Mouse (Mus musculus) hindbrain, postnatal 0 days (tissue): ENCODE measurements around the gene Ecpas. TPM values are rescaled to one million over a fixed set of nuclear protein-coding genes. Genes with fewer than 3 reads are reported as not detected.
A peak's percentile ranks its signal among the peaks of the same experiment; 100 is the strongest.

Experiments
- ATAC-seq: fragments of 200-750 bp; cut with Nextera tagmentation; 2 replicates; pipeline ENCODE4 v1.8.0; 2017; ENCODE audit warnings: mild to moderate bottlenecking, moderate TSS enrichment, moderate library complexity
- DNase-seq: peaks from one replicate; pipeline ENCODE4 v3.0.0-alpha.2; 2015; ENCODE audit warnings: low spot score
- H3K27ac ChIP-seq: fragments of 300-500 bp; sonication (generic); 2 replicates; pipeline ENCODE4 v1.5.1; 2014; ENCODE audit warnings: mild to moderate bottlenecking
- H3K27me3 ChIP-seq: fragments of 300-500 bp; sonication (generic); 2 replicates; pipeline ENCODE4 v1.6.1; 2014; ENCODE audit warnings: low read length, mixed read lengths; ENCODE audit not compliant: insufficient read depth
- H3K36me3 ChIP-seq: fragments of 300-500 bp; sonication (generic); 2 replicates; pipeline ENCODE4 v1.6.1; 2014; ENCODE audit warnings: low read length, mixed read lengths; ENCODE audit not compliant: insufficient read depth
- H3K4me1 ChIP-seq: fragments of 300-500 bp; sonication (generic); 2 replicates; pipeline ENCODE4 v1.6.1; 2014; ENCODE audit warnings: antibody characterized with exemption, low read length, mixed read lengths; ENCODE audit not compliant: insufficient read depth
- H3K4me2 ChIP-seq: fragments of 300-500 bp; sonication (generic); 2 replicates; pipeline ENCODE4 v1.6.1; 2014; ENCODE audit warnings: low read depth, mild to moderate bottlenecking, low read length, moderate library complexity, mixed read lengths
- H3K4me3 ChIP-seq: fragments of 300-500 bp; sonication (generic); 2 replicates; pipeline ENCODE4 v1.5.1; 2014; ENCODE audit warnings: low read length
- H3K9ac ChIP-seq: fragments of 300-500 bp; sonication (generic); replicated peaks from 2 replicates; pipeline ENCODE4 v1.6.1; 2014; ENCODE audit warnings: mild to moderate bottlenecking, low read length, moderate library complexity, mixed read lengths
- H3K9me3 ChIP-seq: fragments of 300-500 bp; sonication (generic); 2 replicates; pipeline ENCODE4 v1.6.1; 2016; ENCODE audit warnings: low read length, mixed read lengths
- CTCF ChIP-seq: IDR thresholded peaks from 2 replicates; pipeline ENCODE4 v1.5.1; 2016; ENCODE audit warnings: antibody characterized with exemption, control low read depth, low read depth
- WGBS: fragments of 180-500 bp; shearing (Covaris S2); extraction: QIAGEN DNeasy Blood & Tissue Kit; methylation state at CpG from one replicate; pipeline ENCODE4 v1.1.7; 2014; 5-methylcytosine and 5-hydroxymethylcytosine counted together
- polyA plus RNA-seq: library from polyadenylated mRNA; unstranded; fragments of >200 nt; fragmentation: Nextera tagmentation; extraction: Ambion mirVana; gene quantifications from 2 replicates; pipeline ENCODE4 v1.2.1, GENCODE M21; 2015
- total RNA-seq: library from RNA; depleted of rRNA; stranded (reverse); fragments of >200 nt; gene quantifications from 2 replicates; pipeline ENCODE4 v1.2.3, GENCODE M21; 2014

Gene Ecpas
- total and polyA plus RNA-seq, 2 experiments from 2014 or later, result 36.6 to 53.0 TPM

GRCm38 (mm10) chr4:58874373-58874772 is 38.2 kb downstream of the Ecpas start:
- Histone ChIP-seq H3K4me2 (no peak overlapping the region), H3K4me3 (no peak overlapping the region), H3K9me3 (no peaks in the 10 kb centered on the region), H3K9ac (no peak overlapping the region), H3K27ac (no peak overlapping the region), H3K36me3 (no peaks in the 10 kb centered on the region; the same call in 1 of the 2 replicates), H3K27me3 (no peaks in the 10 kb centered on the region), H3K4me1 (no peaks in the 10 kb centered on the region)
- 95% methylated on average over 4 of the region's 4 CpGs for WGBS
- TF ChIP-seq CTCF, result no peak
- DNase-seq (no peak), ATAC-seq (no peak)

GRCm38 (mm10) chr4:58867242-58867641 is 45.3 kb downstream of the Ecpas start:
- TF ChIP-seq CTCF, result no peak
- Histone ChIP-seq H3K4me3 (no peak overlapping the region), H3K9ac (no peak overlapping the region), H3K4me1 (no peaks in the 10 kb centered on the region), H3K36me3 (no peaks in the 10 kb centered on the region; the same call in 1 of the 2 replicates), H3K27me3 (no peaks in the 10 kb centered on the region), H3K4me2 (no peak overlapping the region), H3K27ac (no peak overlapping the region), H3K9me3 (no peaks in the 10 kb centered on the region)
- no peak for ATAC-seq
- peak; percentile 5 for DNase-seq
- WGBS, result 81% methylated on average over 6 of the region's 6 CpGs

- TF ChIP-seq CTCF, result no peak
- Histone ChIP-seq H3K9me3 (no peaks in the 10 kb centered on the region), H3K27me3 (no peaks in the 10 kb centered on the region), H3K4me1 (no peaks in the 10 kb centered on the region), H3K4me3 (no peak overlapping the region), H3K9ac (no peak overlapping the region), H3K4me2 (no peak overlapping the region), H3K36me3 (peaks cover 19% of the 10 kb centered on the region; the same call in 1 of the 2 replicates), H3K27ac (no peak overlapping the region)
- ATAC-seq, result no peak
- 82% methylated on average over 3 of the region's 3 CpGs for WGBS
- DNase-seq, result no peak
These were observed 79.6 kb downstream of the Ecpas start for GRCm38 (mm10) chr4:58832908-58833307.

- Histone ChIP-seq H3K27me3 (no peaks in the 10 kb centered on the region), H3K27ac (no peak overlapping the region), H3K4me2 (no peak overlapping the region), H3K9ac (no peak overlapping the region), H3K36me3 (peaks cover 18% of the 10 kb centered on the region; the same call in 1 of the 2 replicates), H3K9me3 (no peaks in the 10 kb centered on the region), H3K4me3 (no peak overlapping the region), H3K4me1 (no peaks in the 10 kb centered on the region)
- TF ChIP-seq CTCF, result no peak
- DNase-seq, result no peak
- WGBS, result 75% methylated on average over 4 of the region's 4 CpGs
- ATAC-seq, result no peak
These were observed 86.6 kb downstream of the Ecpas start for GRCm38 (mm10) chr4:58825921-58826320.

GRCm38 (mm10) chr4:58787616-58788015 is 124.9 kb downstream of the Ecpas start, which contains the start of gene Olfr267:
Gene Olfr267 (minus strand): TSS chr4:58787716.
- ATAC-seq (no peak), DNase-seq (no peak)
- no peak for TF ChIP-seq CTCF
- Histone ChIP-seq H3K9ac (no peak within 1 kb of the TSS), H3K27me3 (no peaks in the 10 kb centered on the region), H3K4me1 (no peaks in the 10 kb centered on the region), H3K4me3 (no peak within 1 kb of the TSS), H3K9me3 (no peaks in the 10 kb centered on the region), H3K27ac (no peak within 1 kb of the TSS), H3K4me2 (no peak within 1 kb of the TSS), H3K36me3 (no peaks in the 10 kb centered on the region)

GRCm38 (mm10) chr4:58786659-58787058 is 125.9 kb downstream of the Ecpas start:
- H3K4me2 ChIP-seq, result no peak overlapping the region
- 53% methylated on average over 3 of the region's 3 CpGs for WGBS
- no peaks in the 10 kb centered on the region for H3K9me3 ChIP-seq
- H3K27me3 ChIP-seq, result no peaks in the 10 kb centered on the region
- H3K36me3 ChIP-seq, result no peaks in the 10 kb centered on the region
- no peak for DNase-seq
- no peak overlapping the region for H3K4me3 ChIP-seq
- no peak for TF ChIP-seq CTCF
- H3K4me1 ChIP-seq, result no peaks in the 10 kb centered on the region
- no peak overlapping the region for H3K27ac ChIP-seq
- H3K9ac ChIP-seq, result no peak overlapping the region
- no peak for ATAC-seq

GRCm38 (mm10) chr4:58763417-58763816 is 149.1 kb downstream of the Ecpas start:
- no peaks in the 10 kb centered on the region for H3K36me3 ChIP-seq
- WGBS, result 89% methylated on average over 3 of the region's 3 CpGs
- H3K27ac ChIP-seq, result no peak overlapping the region
- no peak overlapping the region for H3K4me3 ChIP-seq
- no peak overlapping the region for H3K4me2 ChIP-seq
- ATAC-seq (no peak), DNase-seq (no peak)
- H3K9ac ChIP-seq, result no peak overlapping the region
- H3K4me1 ChIP-seq, result no peaks in the 10 kb centered on the region
- no peaks in the 10 kb centered on the region for H3K27me3 ChIP-seq
- no peaks in the 10 kb centered on the region for H3K9me3 ChIP-seq
- no peak for TF ChIP-seq CTCF
